Mouse (Mus musculus): ENCODE measurements at regions not wholly inside any gene's neighbourhood (a gene's known extent, or its start where the extent isn't known, plus 50 kb on each side); places are given as distances from the start of the nearest gene placed in this dataset.
A peak's percentile ranks its signal among the peaks of the same experiment; 100 is the strongest.

DNA sequence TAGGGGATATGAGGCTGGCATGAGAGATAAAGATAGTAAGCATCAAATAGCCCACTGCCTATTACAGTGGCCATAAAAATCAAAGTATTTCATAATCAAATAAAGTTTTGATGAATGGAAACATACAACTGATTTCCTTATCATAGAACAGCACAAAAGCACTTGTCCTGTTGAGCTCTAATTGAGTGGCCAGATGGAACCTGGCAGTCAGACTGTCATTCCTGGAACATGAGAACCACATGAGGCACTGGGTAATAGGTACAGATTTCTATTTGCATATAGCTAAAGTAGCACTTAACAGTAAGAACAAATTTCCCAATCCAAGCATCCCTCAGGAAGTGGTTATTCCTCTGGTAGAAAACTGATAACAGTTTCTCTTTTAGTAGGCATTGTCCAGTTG lies 732.3 kb downstream of the Hdgfl1 start:
- no peak for DNase-seq

DNA sequence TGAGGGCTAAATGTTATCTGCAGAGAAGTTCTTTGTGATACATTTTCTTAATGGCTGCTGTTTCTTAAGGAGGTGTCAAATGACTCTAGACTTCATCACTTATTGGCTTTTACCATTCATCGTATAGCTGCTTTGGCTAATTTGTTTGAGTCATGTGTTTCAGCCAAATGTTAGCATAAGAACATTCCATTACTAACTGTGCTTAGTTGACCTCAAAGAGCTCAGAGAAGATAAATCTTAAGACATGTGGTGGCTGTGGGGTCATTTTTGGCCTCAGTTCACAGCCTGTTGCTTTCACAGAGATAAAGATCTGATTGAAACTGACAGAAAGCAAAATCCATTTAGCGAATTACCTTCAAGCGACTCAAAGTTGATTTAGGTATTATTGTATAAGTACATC lies 743.6 kb downstream of the Hdgfl1 start:
- no peak for DNase-seq

GRCm38 (mm10) chr13:26024696-26025095 lies 745.3 kb downstream of the Hdgfl1 start:
- DNase-seq, result no peak

DNA sequence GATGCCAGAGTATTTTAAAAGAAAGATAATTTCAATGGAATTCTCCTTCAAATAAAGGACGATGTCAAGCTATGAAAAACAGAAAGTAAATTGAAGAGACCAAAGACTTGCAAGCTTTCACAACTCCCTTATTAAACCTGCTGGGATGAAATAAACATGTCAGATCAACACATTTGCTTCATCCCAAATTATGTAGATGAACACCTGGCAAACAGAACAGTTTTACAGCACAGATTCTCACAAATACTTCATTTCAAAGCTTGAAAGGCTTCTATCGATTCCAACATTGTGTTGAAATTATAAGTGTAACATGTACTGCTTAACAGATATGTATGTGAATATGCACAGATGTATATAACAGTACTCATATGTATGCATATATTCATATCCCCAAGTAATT lies 749.5 kb downstream of the Hdgfl1 start:
- DNase-seq, result no peak

DNA sequence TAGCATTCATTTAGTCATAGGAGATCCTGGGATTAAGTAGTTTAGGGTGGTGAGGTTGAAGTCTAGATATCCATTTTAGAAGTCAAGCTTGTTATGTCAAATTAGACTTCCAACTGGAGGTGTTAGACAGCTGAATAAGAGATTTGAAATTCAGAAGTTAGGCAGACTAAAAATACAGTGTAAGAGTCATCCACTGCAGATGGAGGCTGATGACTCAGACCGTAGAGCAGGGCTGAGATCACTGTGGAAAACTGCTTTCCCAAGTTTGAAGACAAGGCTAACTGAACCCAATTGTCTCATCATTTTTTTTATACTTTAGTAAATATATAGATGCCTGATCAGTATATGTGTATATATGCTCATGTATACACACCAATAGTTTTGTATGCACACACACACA lies 738.8 kb upstream of the Nrsn1 start:
- DNase-seq, result no peak

DNA sequence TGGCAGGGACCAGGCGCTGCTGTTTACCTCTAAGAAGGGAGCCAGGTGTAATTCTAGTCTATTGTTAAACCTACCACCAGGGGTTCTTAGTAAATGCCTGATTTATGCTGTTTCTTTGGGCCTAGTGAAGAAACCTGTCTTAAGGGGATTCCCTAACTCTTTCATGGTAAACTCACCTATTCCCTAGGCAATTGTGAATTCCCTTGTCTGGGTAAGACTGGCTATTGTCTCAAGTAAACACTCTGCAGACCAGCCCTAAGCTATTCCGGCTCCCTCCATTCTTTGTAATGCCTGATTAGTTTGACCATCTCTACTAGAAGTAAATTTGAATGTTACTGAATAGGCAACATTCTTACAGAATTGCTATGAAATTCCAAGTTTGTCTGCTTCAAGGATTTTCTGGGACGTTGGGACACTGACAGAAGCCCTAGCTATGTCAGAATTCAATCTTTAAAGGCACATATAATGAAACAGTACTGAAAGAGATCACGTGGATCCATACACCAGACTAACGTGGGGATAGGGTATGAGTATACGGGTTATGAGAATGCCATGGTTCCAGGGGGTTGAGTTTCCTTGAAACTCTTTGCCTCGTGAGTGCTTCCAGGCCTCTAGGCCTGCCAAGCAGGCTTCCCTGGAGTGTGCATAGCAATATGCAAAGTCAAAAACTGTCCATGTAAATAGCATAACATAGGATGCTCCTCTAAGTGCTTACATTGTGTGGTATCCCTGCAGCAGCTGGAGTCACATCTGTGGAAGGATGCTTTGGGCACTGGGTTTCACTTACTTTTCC lies 734.7 kb upstream of the Nrsn1 start:
- no peak for DNase-seq

DNA sequence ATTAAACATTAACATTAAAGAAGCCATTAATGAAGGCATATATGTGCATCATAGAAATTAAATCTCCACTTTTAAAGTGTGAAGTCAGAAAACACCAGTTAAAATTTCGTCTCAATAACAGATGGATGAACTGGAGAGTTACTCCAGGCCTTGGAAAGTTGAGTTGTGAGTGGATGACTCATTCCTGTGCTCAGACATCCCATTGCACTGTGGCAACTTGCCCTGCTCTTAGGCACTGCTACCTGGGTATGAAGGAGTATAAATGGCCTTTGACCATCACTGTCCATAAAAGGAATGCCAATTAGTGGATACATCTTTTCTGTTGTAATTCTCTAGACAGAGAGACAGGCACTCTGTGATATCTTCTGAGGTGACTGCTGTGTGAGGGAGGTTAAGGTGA lies 723.2 kb upstream of the Nrsn1 start:
- peak; percentile 14 to 38 for DNase-seq

DNA sequence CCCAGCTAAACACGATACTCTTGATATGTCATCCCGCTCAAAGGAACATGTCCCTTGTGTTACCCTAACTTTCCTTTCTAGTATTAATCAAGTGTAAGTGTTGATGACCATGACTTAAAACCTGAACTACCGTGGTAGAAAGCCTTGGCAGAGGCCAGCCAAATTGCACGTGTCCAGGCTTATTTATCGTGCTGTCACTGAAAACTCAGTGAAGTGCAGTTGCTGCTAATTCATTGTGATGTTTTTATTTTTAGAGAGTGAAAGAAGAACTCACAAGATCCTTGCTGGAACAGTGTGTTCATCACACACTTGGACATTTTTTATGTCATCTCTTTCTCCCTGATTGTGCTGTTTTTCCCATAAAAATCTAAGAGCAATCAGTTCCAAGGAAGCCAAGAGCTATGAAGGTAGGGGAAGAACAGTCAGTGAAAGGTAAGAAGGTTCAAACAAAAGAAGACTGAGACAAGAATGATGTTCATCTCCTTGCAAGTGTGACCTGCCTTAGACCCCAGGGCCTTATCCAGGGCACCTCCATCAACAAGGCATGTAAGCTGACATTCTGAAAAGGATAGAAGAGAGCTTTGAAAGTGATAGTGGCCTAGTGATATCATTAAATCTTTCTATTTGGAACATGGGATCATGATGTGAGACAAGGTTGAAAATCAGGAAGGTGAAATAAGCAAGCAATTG lies 718.9 kb upstream of the Nrsn1 start:
- DNase-seq, result no peak

- DNase-seq, result no peak
These were observed 714.2 kb upstream of the Nrsn1 start for GRCm38 (mm10) chr13:25984535-25984934.

DNA sequence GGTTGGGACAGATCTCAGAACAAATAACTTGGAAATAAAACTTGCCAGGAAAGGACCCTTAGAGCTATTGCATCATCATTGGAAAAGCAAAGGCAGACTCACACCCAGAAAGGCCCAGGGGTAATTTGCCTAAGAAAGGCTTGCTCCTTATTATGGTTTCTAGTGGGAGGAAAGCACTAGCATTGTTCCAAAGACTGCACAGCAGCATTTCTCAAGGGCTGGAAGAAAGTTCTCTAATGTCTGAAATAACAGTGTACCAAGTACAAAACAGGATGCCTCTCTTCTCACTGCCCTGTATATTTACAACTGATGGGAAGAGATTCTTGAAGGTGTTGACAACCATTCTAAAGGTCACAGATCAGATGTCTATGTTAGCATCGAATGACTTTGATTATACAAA lies 713.4 kb upstream of the Nrsn1 start:
- DNase-seq, result no peak

GRCm38 (mm10) chr13:25978648-25979047 lies 708.3 kb upstream of the Nrsn1 start:
- DNase-seq, result no peak

DNA sequence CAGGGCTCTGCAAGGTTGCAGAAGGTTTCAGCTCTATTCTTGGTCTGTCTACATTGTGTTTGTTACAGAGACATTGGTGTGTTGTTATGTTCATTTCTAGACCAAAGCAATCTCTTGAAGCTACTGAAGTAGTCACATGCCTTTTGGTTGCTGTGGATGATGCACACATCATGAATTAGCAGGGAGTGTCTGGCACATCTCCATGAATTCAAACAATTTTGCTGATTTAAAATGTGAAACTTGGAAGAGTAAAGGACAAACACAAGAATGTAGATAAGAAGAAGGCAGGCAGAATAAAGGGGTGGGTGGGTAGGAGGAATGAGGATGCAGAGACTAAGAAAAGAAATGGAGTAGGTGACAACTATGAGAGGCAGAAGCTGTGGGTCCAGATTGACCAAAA lies 688.3 kb upstream of the Nrsn1 start:
- DNase-seq, result no peak

DNA sequence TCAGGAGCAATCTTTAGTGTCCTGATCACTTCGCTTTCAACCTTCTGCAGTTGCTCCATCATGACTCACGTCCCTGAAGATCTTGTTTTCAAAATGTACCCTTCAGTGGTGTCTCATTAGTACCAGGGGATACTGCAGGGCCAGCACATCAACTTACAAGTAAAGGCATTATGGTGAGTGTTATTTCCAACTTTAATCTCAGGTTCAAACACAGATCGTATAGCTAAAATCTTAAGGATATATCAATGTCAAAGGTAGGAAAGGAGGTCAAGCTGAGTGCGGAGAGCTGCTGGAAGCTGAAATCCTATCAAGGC lies 687.8 kb upstream of the Nrsn1 start:
- DNase-seq, result no peak

- DNase-seq, result no peak
These were observed 687.3 kb upstream of the Nrsn1 start for GRCm38 (mm10) chr13:25957451-25958152.

- DNase-seq, result no peak
These were observed 667.3 kb upstream of the Nrsn1 start for GRCm38 (mm10) chr13:25937631-25938030.

DNA sequence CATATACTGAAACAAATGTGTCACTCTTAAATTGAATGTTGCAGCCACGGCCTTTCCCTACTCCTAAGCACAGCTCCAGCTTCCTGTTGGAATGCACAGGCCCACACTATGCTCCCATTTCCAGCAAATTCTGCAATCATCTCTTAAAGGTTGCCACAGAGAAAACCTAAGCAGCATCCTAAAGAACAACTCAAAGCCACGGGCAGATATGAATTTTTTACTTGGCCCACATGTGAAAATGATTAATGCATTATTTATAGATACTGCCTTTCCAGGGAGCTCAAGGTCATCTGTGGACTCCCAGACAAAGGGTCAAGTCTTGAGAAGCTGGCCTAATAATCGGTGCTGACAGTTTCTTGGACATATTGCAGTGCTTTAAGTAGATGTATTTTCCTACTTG lies 663.5 kb upstream of the Nrsn1 start:
- DNase-seq, result peak in 1 of 2 experiments; percentile 1

- no peak for DNase-seq
These were observed 662.9 kb upstream of the Nrsn1 start for GRCm38 (mm10) chr13:25933246-25933645.

GRCm38 (mm10) chr13:25932810-25933209 lies 662.5 kb upstream of the Nrsn1 start:
- DNase-seq, result peak; percentile 48 to 68

DNA sequence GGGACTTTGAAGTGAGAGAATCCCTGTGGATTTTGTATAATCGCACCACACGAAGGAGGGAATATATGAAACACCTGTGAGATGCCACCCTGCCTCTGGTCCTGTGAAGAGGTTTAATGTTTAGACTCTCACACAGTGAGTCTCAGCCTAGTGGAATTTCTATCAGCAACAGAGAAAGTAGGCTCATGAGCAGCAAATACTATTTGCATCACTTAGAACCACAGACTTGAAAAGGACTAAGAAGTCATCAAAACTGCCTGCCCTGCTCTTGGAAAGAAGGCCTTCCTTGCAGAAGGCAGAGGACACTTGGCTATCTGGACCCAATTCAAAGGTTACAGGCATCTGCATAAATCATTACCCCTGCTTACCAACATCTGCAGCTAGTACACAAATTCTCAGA lies 662.1 kb upstream of the Nrsn1 start:
- DNase-seq, result peak; percentile 2 to 4

DNA sequence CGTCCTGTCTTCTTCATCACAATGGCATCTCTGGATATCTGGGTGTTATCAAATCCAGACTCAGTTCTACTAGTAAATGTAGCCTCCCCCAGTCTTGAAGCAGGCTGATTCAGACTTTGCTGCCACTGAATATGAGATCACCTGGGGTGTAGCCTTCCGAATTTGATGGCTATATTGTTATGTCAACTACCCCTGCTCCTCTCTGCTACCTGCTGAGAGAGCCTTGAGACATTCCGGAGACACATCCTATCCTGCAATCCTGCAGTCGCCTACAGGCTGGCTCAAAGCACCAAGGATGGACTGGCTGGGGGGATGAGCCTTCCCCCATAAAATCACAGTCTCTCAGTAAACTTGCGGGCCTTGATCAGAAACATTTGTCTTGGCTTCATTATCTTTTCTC lies 655.4 kb upstream of the Nrsn1 start:
- no peak for DNase-seq

DNA sequence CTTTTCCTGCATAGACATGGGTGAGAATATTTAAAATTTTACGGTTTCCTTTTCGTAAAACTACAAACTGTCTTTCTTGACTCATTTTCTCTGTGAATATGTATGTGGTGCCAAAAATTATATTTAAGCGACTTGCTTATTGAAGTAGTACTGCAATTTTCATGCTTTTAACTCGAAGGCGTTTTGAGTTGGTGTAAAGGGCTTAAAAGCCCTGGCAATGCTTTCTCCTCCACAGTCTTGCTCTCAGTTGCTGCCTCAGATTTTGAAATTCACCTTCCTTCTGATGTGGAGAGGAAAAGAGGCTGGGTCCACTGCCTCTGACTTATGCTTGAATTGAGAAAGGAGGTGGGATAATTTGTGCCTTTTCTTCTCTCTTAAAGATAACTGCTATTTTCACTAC lies 629.6 kb upstream of the Nrsn1 start:
- DNase-seq, result no peak

- DNase-seq, result no peak
These were observed 622.8 kb upstream of the Nrsn1 start for GRCm38 (mm10) chr13:25893150-25893549.

- no peak for DNase-seq
These were observed 612.5 kb upstream of the Nrsn1 start for GRCm38 (mm10) chr13:25882818-25883217.

DNA sequence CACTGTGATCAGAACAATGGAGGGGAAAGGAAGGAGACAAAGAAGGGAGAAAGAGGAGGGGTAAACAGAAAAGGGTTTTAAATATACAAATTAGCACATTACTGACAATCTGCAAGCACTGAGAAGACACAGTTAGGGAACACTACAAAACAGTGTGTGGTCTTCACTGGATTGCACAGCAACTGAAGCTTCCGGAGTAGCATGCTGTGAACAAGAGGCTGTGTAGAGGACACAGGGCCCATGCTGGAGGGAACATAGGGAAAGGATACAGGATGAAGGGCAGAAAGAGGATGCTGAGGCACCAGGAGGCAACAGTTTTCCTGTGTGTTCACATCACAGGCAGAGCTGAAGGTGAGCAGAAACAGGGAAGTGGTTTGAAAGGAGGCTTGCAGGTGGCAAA lies 598.6 kb upstream of the Nrsn1 start:
- no peak for DNase-seq

Data from kidney, postnatal 36 days (tissue).